Mouse (Mus musculus) ovary, postnatal 36 days (tissue): ENCODE data around the gene Olfr1385.
"Not testable (repeated sequence)": the region's sequence is repeated elsewhere in the genome, so short reads cannot be mapped to it uniquely, and the experiment has no call there.

Experiments
- DNase-seq: peaks from one replicate; pipeline ENCODE4 v3.0.0; 2022; ENCODE audit warnings: low spot score, mixed read lengths

Olfr1385 gene

GRCm38 (mm10) chr11:49488770-49489169 lies at the start of gene Olfr1385:
Olfr1385 (plus strand) TSS chr11:49489070.
- DNase-seq, result not testable (repeated sequence)

- DNase-seq, result no peak
Observed at GRCm38 (mm10) chr11:49455043-49455442, 33.8 kb upstream of the Olfr1385 start, which contains the start of gene Olfr1387. Olfr1387 (plus strand) TSS chr11:49455343.

DNA sequence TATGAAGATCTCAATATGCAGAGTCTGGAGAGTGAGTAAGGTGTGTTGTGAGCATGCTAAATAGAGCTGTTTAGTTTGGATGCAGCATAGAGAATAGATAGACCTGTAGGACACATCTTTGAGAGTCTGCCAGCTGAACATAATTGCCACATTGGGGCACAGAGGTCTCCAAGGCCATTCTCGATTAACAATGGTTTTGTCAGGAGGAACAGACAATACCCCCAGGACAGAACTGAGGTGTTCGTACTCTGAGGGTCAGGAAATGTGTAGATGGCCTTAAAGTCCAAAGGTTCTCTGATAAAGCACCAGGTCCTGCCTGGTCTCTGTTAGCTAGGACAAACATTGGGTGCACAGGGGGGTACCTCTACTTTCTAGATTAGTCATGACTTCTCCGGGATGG lies 24.1 kb upstream of the Olfr1385 start, which contains the start of gene Olfr1386:
Olfr1386 (plus strand) TSS at position 301 of the 400 bp plus-strand sequence.
- DNase-seq, result not testable (repeated sequence)

DNA sequence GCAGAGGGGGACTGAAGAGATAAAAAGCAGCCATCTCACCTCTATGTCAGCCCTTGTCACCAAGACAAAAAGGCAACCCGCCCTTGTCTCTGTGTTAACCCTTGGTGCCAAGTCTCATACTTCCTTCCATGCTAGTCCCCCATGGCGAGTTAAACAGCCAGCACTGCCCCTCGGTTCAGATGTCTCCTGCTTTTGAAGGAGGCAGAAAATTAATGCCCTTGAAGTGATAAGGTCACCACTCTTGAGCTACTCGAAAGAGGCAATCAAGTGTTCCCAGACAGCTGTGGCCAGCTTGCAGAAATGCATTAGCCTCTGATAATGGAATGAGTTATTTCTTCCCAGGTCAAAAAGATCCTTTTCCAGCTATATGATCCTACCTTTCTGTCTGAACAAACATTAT lies 2.9 kb upstream of the Olfr1385 start:
- no peak for DNase-seq

GRCm38 (mm10) chr11:49518086-49518485 lies 29.2 kb downstream of the Olfr1385 start:
- DNase-seq, result no peak

GRCm38 (mm10) chr11:49519348-49519747 lies 30.5 kb downstream of the Olfr1385 start, which contains the start of gene Olfr1383:
Olfr1383 (plus strand) TSS chr11:49519648.
- no peak for DNase-seq

- no peak for DNase-seq
Observed at GRCm38 (mm10) chr11:49527947-49528346, 39.1 kb downstream of the Olfr1385 start, which contains the start of gene Olfr1382. Olfr1382 (plus strand) TSS chr11:49528247.

DNA sequence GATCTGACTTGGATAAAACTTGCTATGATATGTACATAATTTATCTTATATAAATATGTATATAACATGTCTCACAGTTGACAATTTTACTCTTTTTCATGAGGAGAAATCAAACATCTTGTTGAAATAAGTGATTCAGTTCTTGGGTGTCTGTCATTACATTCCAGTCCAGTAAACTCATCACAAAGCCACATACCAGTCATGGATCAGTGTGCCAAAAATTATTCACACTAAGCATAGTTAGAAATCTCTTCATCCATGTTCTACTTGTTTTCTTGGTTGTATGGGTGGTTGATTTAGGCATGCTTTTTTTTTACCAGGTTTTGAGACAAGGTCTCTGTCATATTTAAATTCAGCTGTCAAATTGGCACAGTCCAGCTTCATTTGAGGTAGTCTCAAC lies 43.9 kb downstream of the Olfr1385 start:
- no peak for DNase-seq

GRCm38 (mm10) chr11:49536631-49537030 lies 47.8 kb downstream of the Olfr1385 start:
- not testable (repeated sequence) for DNase-seq

DNA sequence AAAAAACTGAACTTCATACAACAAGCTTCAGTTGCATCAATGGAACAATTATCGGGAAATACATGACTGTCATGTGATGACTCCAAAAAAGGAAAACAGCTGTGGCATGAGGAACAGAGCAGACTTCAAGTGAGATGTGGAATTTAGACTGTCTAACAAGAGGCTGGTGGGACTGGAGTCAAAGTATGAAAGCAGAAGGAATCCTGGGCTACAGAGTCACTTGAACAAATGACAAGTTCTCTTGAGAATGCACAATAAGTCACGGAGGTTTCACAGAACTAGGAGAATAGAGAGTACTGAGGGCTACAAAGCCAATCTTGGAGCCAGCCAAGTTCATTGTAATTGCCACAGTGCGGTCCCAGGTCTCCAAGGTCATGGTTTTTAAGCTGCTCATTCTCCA lies 54.3 kb downstream of the Olfr1385 start, which contains the start of gene Olfr1381:
Olfr1381 (plus strand) TSS at position 301 of the 400 bp plus-strand sequence.
- DNase-seq, result not testable (repeated sequence)
